Mouse (Mus musculus) limb, embryonic 14.5 days (tissue): ENCODE measurements at regions not wholly inside any gene's neighbourhood (a gene's known extent, or its start where the extent isn't known, plus 50 kb on each side); places are given as distances from the start of the nearest gene placed in this dataset.

ENCODE experiments used
- ATAC-seq: fragments of 200-750 bp; cut with Nextera tagmentation; 2 replicates; pipeline ENCODE4 v1.8.0; 2017; ENCODE audit warnings: low read depth, moderate number of reproducible peaks, moderate TSS enrichment; ENCODE audit not compliant: low FRiP score
- DNase-seq: peaks from one replicate; pipeline ENCODE4 v3.0.0-alpha.2; 2015; ENCODE audit warnings: low spot score
- H3K27ac ChIP-seq: fragments of 300-500 bp; sonication (generic); replicated peaks from 2 replicates; pipeline ENCODE4 v1.5.1; 2014; ENCODE audit warnings: low read depth, mild to moderate bottlenecking, low read length, moderate library complexity, mixed read lengths
- H3K27me3 ChIP-seq: fragments of 300-500 bp; sonication (generic); 2 replicates; pipeline ENCODE4 v1.6.1; 2014; ENCODE audit warnings: low read length, mixed read lengths; ENCODE audit not compliant: control insufficient read depth, insufficient read depth
- H3K36me3 ChIP-seq: fragments of 300-500 bp; sonication (generic); 2 replicates; pipeline ENCODE4 v1.6.1; 2014; ENCODE audit warnings: mild to moderate bottlenecking, low read length, moderate library complexity, mixed read lengths; ENCODE audit not compliant: control insufficient read depth, insufficient read depth
- H3K4me1 ChIP-seq: fragments of 300-500 bp; sonication (generic); 2 replicates; pipeline ENCODE4 v1.6.1; 2014; ENCODE audit warnings: antibody characterized with exemption, low read length, mixed read lengths; ENCODE audit not compliant: control insufficient read depth, insufficient read depth
- H3K4me2 ChIP-seq: fragments of 300-500 bp; sonication (generic); replicated peaks from 2 replicates; pipeline ENCODE4 v1.6.1; 2014; ENCODE audit warnings: low read depth, mild to moderate bottlenecking, low read length, moderate library complexity; ENCODE audit not compliant: severe bottlenecking
- H3K4me3 ChIP-seq: fragments of 300-500 bp; sonication (generic); replicated peaks from 2 replicates; pipeline ENCODE4 v1.5.1; 2014; ENCODE audit warnings: low read length
- H3K9ac ChIP-seq: fragments of 300-500 bp; sonication (generic); 2 replicates; pipeline ENCODE4 v1.6.1; 2014; ENCODE audit warnings: mild to moderate bottlenecking, low read depth, low read length, moderate library complexity; ENCODE audit not compliant: severe bottlenecking
- H3K9me3 ChIP-seq: fragments of 300-500 bp; sonication (generic); 2 replicates; pipeline ENCODE4 v1.6.1; 2016; ENCODE audit warnings: low read length; ENCODE audit not compliant: control insufficient read depth
- POLR2A ChIP-seq: fragments of 200-500 bp; IDR thresholded peaks from 2 replicates; pipeline ENCODE4 v1.8.0; 2012; ENCODE audit warnings: inconsistent platforms, mild to moderate bottlenecking, moderate library complexity, borderline replicate concordance; ENCODE audit not compliant: insufficient read depth, insufficient read length; ENCODE audit errors: extremely low read depth
- WGBS: fragments of 180-500 bp; shearing (Covaris S2); extraction: QIAGEN DNeasy Blood & Tissue Kit; methylation state at CpG from one replicate; pipeline ENCODE4 v1.1.7; 2014; 5-methylcytosine and 5-hydroxymethylcytosine counted together

DNA sequence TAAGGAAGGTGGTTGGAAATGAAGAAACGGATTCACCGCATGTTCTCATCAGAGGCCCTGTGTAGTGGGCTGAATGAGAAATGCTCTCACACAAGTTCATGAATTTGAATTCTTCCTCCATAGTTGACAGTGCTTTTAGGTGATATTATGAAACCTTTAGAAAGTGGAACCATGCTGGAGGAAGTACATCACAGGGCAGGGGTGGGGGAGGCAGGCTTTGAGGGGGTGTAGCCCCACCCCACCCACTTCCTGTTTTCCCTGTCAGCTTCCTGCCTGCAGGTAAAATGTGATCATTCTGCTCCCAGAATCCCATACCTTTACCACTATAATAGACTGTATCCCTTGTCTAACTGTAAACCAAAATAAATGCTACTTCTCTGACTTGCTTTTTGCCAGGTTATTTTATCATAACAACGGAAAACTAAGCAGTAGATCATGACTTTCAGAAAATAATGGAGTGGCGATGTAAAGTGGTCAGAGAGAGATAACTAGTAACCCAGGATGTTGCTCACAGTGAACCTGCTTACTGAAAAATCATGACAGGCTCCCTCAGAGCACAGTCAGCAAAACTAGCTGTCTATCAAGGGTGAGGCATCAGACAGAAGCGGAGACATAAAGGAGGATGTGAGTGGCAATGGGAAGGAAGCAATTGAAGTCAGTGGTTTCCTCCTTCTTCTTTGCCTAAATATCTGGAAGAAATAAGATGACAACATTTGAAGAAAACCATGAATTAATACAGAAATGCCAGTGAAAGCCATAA is 230.2 kb downstream of the Rnf144a start:
- whole genome bisulfite sequencing: 93% methylated on average over 5 of the region's 5 CpGs
- H3K4me3 ChIP-seq: no peak overlapping the region
- H3K27me3 ChIP-seq: no peaks in the 10 kb centered on the region
- TF ChIP-seq POLR2A: no peak
- no peaks in the 10 kb centered on the region for H3K9me3 ChIP-seq
- H3K36me3 ChIP-seq: no peaks in the 10 kb centered on the region
- H3K4me1 ChIP-seq: no peaks in the 10 kb centered on the region
- no peak overlapping the region for H3K9ac ChIP-seq
- ATAC-seq: no peak
- DNase-seq: no peak
- H3K4me2 ChIP-seq: no peak overlapping the region
- H3K27ac ChIP-seq: no peak overlapping the region

DNA sequence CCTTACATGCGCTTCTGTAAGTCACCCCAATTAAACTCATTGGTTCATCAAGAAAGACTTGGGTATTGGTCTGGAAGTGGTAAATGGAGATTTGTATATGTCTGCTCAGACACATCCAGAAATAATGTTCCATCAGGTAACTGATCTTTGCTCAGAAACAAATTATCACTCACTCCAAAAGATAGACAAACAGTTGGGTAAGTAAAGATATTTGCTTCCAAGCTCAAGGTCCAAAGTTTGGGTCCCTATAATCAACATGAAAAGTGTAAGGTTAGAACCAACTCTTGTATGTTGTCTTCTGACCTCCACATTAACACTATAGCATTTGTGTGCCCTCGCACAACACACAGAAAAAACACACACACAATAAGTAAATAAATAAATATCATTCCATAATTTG is 232.0 kb downstream of the Rnf144a start:
- H3K9ac ChIP-seq: no peak overlapping the region
- WGBS: 95% methylated on average over 2 of the region's 2 CpGs
- ATAC-seq (no peak), DNase-seq (no peak)
- no peaks in the 10 kb centered on the region for H3K27me3 ChIP-seq
- no peaks in the 10 kb centered on the region for H3K36me3 ChIP-seq
- H3K4me2 ChIP-seq: no peak overlapping the region
- no peaks in the 10 kb centered on the region for H3K9me3 ChIP-seq
- no peak overlapping the region for H3K27ac ChIP-seq
- H3K4me3 ChIP-seq: no peak overlapping the region
- TF ChIP-seq POLR2A: no peak
- no peaks in the 10 kb centered on the region for H3K4me1 ChIP-seq

DNA sequence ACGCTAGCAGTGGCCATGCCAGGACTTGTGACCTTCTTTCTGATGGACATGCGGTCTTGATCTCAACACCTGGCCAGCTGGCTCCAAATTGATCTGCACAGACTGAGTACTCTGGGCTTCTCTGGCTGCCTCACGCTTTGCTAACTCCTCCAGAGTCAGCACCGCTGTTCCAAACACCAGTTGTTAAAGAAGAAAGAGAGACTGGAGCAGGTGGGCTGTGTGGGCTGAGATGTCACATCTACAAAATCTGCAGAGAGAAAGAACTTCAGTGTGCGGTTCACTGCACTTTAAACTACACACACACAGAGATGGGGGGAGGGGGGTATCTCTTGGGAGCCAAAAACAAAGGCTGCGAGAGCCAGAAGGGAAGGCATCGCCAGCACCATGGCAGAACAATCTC is 234.2 kb downstream of the Rnf144a start:
- H3K9me3 ChIP-seq: no peaks in the 10 kb centered on the region
- ATAC-seq (no peak), DNase-seq (no peak)
- H3K36me3 ChIP-seq: no peaks in the 10 kb centered on the region
- H3K4me1 ChIP-seq: no peaks in the 10 kb centered on the region; the same call in 1 of the 2 replicates
- no peak overlapping the region for H3K27ac ChIP-seq
- no peak for TF ChIP-seq POLR2A
- H3K4me2 ChIP-seq: no peak overlapping the region
- 75% methylated on average over 7 of the region's 7 CpGs for WGBS
- H3K27me3 ChIP-seq: no peaks in the 10 kb centered on the region
- H3K9ac ChIP-seq: no peak overlapping the region
- H3K4me3 ChIP-seq: no peak overlapping the region

DNA sequence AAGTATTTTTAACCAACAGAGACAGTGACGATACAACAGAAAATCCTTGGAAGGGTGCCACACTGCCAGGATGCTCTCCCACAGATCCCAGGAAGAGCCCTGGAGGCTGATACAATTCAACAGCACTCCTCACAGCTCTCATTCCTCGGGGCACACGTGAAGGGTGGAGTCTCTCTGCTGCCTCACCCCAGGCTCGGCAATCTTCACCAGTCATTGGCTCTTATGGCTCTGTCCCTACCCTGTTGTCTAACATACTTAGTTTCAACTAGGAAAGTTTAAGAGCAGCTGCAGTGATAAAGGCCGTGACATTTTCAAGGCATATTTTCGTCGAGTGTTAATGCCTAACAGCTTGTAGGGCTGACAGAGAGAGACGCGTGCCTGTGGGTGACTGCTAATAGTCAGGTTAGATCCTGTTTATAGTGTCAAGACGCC is 238.8 kb downstream of the Rnf144a start:
- DNase-seq (peak; percentile 47), ATAC-seq (peak; percentile 62; the same call in 1 of the 2 replicates)
- TF ChIP-seq POLR2A: no peak
- Histone ChIP-seq H3K4me3 (no peak overlapping the region), H3K27ac (no peak overlapping the region), H3K9me3 (no peaks in the 10 kb centered on the region), H3K27me3 (no peaks in the 10 kb centered on the region), H3K4me1 (no peaks in the 10 kb centered on the region; the same call in 1 of the 2 replicates), H3K36me3 (no peaks in the 10 kb centered on the region), H3K9ac (no peak overlapping the region), H3K4me2 (no peak overlapping the region)
- WGBS: 26% methylated on average over 10 of the region's 10 CpGs

DNA sequence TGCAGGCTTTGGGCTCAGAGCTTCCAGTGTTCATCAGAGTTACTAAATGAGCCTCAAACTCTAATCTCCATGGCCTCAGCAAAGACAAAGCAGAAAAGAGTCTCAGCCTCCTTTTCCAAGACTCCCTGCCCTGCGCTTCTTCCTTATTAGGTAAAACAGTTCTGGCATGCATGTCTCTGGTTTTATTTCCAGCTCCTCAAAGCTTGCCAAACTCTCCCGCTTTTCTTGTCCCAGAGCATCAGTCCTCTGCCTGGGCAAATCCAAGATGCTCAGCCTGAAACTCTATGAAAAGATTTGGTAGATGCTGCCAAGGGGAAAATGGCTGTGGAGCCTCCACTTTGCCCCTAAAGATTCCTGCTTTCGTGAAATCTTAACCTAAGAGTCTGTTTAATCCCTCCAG is 251.6 kb downstream of the Rnf144a start:
- Histone ChIP-seq H3K9me3 (no peaks in the 10 kb centered on the region), H3K27me3 (no peaks in the 10 kb centered on the region), H3K4me3 (no peak overlapping the region), H3K9ac (no peak overlapping the region), H3K4me2 (no peak overlapping the region), H3K36me3 (no peaks in the 10 kb centered on the region), H3K27ac (no peak overlapping the region), H3K4me1 (0 out of 2 replicates have a peak, but pooled peaks cover 2% of the 10 kb centered on the region)
- ATAC-seq: no peak
- WGBS: 56% methylated on average over 3 of the region's 3 CpGs
- peak; percentile 29 for DNase-seq
- no peak for TF ChIP-seq POLR2A
